Mouse (Mus musculus): ENCODE measurements around the gene Wapl. TPM values are rescaled to one million over a fixed set of nuclear protein-coding genes. Genes with fewer than 3 reads are reported as not detected.

Gene Wapl
- polyA plus RNA-seq, 1 experiment from 2014 or later: 18.1 TPM

DNA sequence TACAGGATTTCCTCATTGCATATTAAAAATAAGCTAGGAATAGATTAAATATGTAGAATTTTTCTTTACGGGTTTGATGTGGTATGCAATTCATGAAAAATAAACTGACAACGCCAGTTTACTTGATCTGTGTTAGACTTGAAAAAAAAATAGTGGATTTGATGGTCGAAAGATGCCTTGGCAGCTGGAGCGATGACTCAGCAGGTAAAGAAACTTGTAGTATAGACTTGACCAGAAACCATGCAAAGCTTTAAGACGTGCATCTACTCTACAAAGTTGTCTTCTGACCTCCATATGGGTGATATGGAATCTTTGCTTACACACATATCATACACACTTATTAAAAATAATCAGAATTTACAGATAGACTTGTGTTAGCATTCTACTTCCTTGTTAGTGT is 61.7 kb downstream of the Wapl start:
- Histone ChIP-seq H3K4me1 (ENCODE audit: control insufficient read depth, insufficient read depth, low read length) (no peaks in the 10 kb centered on the region), H3K4me2 (ENCODE audit: low read depth, low read length) (no peak overlapping the region), H3K9ac (ENCODE audit: low read depth, low read length) (no peak overlapping the region), H3K4me3 (ENCODE audit: low read length) (no peak overlapping the region), H3K27ac (ENCODE audit: low read length) (no peak overlapping the region), H3K36me3 (ENCODE audit: control insufficient read depth, insufficient read depth, low read length) (peaks cover 7% of the 10 kb centered on the region), H3K9me3 (ENCODE audit: control insufficient read depth, low read length) (no peaks in the 10 kb centered on the region), H3K27me3 (replicated peaks; ENCODE audit: control insufficient read depth, insufficient read depth, low read length) (no peaks in the 10 kb centered on the region)
- 93% methylated on average over 5 of the region's 5 CpGs for WGBS
- ATAC-seq: no peak

DNA sequence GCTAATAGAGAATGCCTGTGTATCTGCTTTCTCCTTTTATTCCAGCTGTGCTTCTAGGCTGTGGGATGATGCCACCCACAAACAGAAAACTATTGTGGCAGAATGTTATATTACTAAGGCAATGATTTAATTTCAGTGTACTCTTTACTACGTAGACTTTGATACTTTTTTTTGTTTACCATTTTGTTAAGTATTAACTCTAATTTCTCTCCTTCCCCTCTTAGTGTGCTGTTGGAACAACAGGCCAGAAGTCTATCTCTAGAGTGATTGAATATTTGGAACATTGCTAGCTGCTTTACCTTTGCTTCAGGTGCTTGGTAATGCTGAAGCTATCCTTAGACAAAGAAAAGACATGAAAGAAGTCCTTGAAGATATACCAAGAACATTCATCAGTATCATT is 71.7 kb downstream of the Wapl start:
- Histone ChIP-seq H3K36me3 (ENCODE audit: control insufficient read depth, insufficient read depth, low read length) (peaks cover 9% of the 10 kb centered on the region), H3K9me3 (ENCODE audit: control insufficient read depth, low read length) (no peaks in the 10 kb centered on the region)
- WGBS: 61% methylated on average over 1 of the region's 1 CpGs

DNA sequence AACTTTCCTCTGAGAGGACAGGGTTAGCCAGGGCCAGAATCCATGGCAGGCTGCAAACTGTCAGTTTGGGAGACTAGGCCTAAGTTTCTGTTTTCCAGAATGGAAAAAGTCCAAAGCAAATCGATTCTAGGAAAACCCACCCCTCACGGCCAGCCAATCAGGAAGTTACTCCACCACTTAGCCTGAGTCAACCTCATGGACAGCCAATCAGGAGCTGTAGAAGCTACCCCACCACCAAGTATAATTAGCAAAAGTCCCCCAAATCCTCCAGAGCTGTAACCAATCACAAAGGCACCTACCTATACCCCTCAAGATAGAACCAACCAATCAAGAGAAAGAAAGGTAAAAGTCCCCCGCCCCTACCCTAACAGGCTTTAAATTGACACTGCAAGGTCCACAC is 82.0 kb downstream of the Wapl start:
- no peak overlapping the region for H3K4me3 ChIP-seq (ENCODE audit: low read length)
- no peaks in the 10 kb centered on the region for H3K36me3 ChIP-seq (ENCODE audit: control insufficient read depth, insufficient read depth, low read length)
- no peak for ATAC-seq
- no peaks in the 10 kb centered on the region for H3K9me3 ChIP-seq (ENCODE audit: control insufficient read depth, low read length)
- peaks cover 4% of the 10 kb centered on the region for H3K4me1 ChIP-seq (ENCODE audit: control insufficient read depth, insufficient read depth, low read length)
- WGBS: 88% methylated on average over 3 of the region's 3 CpGs
- no peak overlapping the region for H3K27ac ChIP-seq (ENCODE audit: low read length)
- H3K27me3 ChIP-seq (replicated peaks; ENCODE audit: control insufficient read depth, insufficient read depth, low read length): no peaks in the 10 kb centered on the region
- H3K4me2 ChIP-seq (ENCODE audit: low read depth, low read length): no peak overlapping the region
- H3K9ac ChIP-seq (ENCODE audit: low read depth, low read length): no peak overlapping the region

More for the DNA sequence above, 71.7 kb downstream of the Wapl start:
- no peak overlapping the region for H3K4me3 ChIP-seq (ENCODE audit: low read length)
- no peak for ATAC-seq
- no peak overlapping the region for H3K9ac ChIP-seq (ENCODE audit: low read depth, low read length)
- no peaks in the 10 kb centered on the region for H3K27me3 ChIP-seq (replicated peaks; ENCODE audit: control insufficient read depth, insufficient read depth, low read length)
- H3K27ac ChIP-seq (ENCODE audit: low read length): no peak overlapping the region
- no peaks in the 10 kb centered on the region for H3K4me1 ChIP-seq (ENCODE audit: control insufficient read depth, insufficient read depth, low read length)
- no peak overlapping the region for H3K4me2 ChIP-seq (ENCODE audit: low read depth, low read length)

DNA sequence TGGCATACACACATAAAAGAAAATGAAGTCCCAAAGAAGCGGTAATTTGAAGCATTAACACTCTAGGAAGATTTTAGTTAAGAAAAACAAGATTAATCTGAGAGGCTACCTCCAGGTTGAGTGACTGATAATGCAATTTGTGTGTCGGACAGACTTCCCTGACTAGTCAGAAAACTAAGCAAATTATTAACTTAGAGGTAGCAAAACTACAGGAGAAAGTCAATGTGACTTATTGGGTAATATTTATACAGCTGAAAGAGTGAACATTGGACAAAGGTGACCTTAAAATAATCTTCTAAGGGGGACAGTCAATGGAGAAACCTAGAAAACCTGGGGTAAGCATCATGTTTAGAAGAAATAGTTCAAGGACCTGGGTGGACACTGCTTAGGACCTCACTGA is 86.2 kb downstream of the Wapl start:
- H3K9ac ChIP-seq (ENCODE audit: low read depth, low read length): no peak overlapping the region
- peak; percentile 59 for ATAC-seq
- H3K27me3 ChIP-seq (replicated peaks; ENCODE audit: control insufficient read depth, insufficient read depth, low read length): no peaks in the 10 kb centered on the region
- H3K36me3 ChIP-seq (ENCODE audit: control insufficient read depth, insufficient read depth, low read length): no peaks in the 10 kb centered on the region
- no peak overlapping the region for H3K4me3 ChIP-seq (ENCODE audit: low read length)
- no peaks in the 10 kb centered on the region for H3K9me3 ChIP-seq (ENCODE audit: control insufficient read depth, low read length)
- peaks cover 21% of the 10 kb centered on the region for H3K4me1 ChIP-seq (ENCODE audit: control insufficient read depth, insufficient read depth, low read length)
- H3K27ac ChIP-seq (ENCODE audit: low read length): no peak overlapping the region
- no peak overlapping the region for H3K4me2 ChIP-seq (ENCODE audit: low read depth, low read length)
- WGBS: 55% methylated on average over 2 of the region's 2 CpGs

DNA sequence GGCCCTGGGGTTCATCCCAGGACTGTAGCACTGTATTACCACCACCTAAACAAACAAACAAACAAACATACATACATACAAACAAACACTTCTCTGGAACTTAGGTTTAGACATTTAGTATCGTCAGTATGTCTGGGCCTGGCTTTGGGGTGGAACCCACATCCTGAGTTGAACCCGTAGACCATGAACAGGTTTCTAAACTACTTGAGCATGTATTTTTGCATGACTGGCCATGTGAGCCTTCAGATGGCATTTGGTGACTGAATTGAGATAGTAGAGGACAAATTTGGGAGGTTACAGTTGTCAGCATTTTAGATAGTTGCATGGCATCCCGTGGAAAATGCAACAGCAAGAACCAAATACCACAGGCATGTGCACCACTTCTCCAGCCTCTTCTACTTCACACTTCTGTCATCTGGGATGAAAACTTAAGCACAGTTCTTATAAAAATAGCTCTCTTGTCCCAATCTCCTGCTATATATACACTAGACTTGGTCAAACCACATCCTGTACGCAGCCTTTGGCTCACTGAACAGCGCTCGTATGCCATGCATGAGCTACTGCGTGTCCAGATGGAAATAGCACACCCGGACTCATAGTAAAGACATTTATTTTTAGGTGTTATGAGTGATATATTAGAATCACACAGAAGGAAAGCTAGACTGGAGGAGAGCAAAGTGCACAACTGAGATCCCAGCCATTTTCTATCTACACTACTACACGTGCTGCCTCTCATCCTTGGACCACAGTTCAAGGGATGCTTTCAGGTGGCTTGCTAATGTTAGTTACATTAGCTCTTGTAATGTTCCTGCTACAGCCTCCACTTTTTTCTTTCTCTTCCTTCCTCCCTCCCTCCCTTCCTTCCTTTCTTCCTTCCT is 87.6 kb downstream of the Wapl start:
- Histone ChIP-seq H3K9ac (ENCODE audit: low read depth, low read length) (no peak overlapping the region), H3K36me3 (ENCODE audit: control insufficient read depth, insufficient read depth, low read length) (no peaks in the 10 kb centered on the region), H3K9me3 (ENCODE audit: control insufficient read depth, low read length) (no peaks in the 10 kb centered on the region), H3K4me2 (ENCODE audit: low read depth, low read length) (no peak overlapping the region), H3K4me1 (ENCODE audit: control insufficient read depth, insufficient read depth, low read length) (peaks cover 21% of the 10 kb centered on the region), H3K4me3 (ENCODE audit: low read length) (no peak overlapping the region), H3K27ac (ENCODE audit: low read length) (no peak overlapping the region), H3K27me3 (replicated peaks; ENCODE audit: control insufficient read depth, insufficient read depth, low read length) (no peaks in the 10 kb centered on the region)
- ATAC-seq: no peak
- WGBS: 92% methylated on average over 9 of the region's 9 CpGs

DNA sequence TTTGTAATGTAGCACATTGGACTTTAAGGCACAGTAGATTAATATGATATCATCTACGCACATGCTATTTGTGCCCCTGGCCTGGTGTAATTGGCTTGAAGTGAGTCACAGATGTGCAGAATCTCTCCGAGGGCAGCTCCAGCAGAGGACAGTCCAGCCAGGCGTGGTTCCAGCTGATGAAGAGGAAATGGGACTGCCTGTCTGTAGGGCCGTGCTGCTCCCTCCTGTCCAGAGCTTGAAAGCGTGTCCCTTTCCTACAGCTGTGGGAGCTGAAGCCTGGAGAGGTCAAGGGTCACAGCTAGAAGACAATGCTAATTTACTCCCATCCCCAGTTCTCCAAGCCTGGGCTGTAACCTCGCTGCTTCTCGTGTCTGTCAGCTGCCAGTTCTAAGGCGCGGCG is 89.0 kb downstream of the Wapl start:
- ATAC-seq: peak; percentile 54
- no peaks in the 10 kb centered on the region for H3K9me3 ChIP-seq (ENCODE audit: control insufficient read depth, low read length)
- H3K9ac ChIP-seq (ENCODE audit: low read depth, low read length): no peak overlapping the region
- H3K4me2 ChIP-seq (ENCODE audit: low read depth, low read length): no peak overlapping the region
- no peak overlapping the region for H3K27ac ChIP-seq (ENCODE audit: low read length)
- H3K27me3 ChIP-seq (replicated peaks; ENCODE audit: control insufficient read depth, insufficient read depth, low read length): no peaks in the 10 kb centered on the region
- peaks cover 21% of the 10 kb centered on the region for H3K4me1 ChIP-seq (ENCODE audit: control insufficient read depth, insufficient read depth, low read length)
- H3K4me3 ChIP-seq (ENCODE audit: low read length): no peak overlapping the region
- 45% methylated on average over 10 of the region's 10 CpGs for WGBS
- no peaks in the 10 kb centered on the region for H3K36me3 ChIP-seq (ENCODE audit: control insufficient read depth, insufficient read depth, low read length)

DNA sequence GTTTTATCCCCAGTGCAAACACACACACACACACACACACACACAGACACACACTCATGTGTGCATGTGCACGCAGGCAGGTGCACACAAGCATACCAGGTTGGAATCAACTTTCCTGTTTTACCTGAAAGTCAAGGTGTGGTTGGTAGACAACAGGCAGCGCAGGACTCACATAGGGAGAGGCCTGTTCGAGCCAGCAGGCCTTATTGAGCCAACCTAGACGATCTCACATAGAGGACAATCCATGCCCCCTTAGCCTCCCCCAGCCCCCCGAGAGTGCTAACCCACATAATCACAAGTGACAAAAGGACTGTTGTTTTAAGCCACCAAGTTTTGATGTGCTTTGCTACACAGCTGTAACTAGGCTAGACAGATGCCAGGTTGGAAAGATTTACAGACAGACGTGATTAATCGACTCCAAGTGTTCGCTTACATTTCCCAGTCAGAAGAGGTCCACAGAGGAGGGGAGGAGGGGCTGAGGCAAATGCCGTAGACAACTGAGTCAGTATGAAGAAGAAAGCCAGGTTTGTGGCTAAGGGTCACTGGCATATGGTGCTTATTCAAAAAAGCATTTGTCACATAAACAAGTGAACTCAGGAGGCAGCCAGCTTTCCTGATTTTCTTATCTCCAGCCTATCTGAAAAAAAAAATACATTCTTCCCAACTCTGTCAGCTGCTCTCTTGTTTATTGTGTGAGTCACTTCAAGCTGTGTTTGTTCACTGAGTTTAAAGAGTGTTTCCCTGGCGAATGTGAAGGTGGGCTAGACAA is 90.2 kb downstream of the Wapl start:
- Histone ChIP-seq H3K9me3 (ENCODE audit: control insufficient read depth, low read length) (no peaks in the 10 kb centered on the region), H3K27me3 (replicated peaks; ENCODE audit: control insufficient read depth, insufficient read depth, low read length) (no peaks in the 10 kb centered on the region), H3K4me1 (ENCODE audit: control insufficient read depth, insufficient read depth, low read length) (peaks cover 23% of the 10 kb centered on the region), H3K4me3 (ENCODE audit: low read length) (no peak overlapping the region), H3K27ac (ENCODE audit: low read length) (peak overlapping the region; percentile 51; the same call in 1 of the 2 replicates), H3K4me2 (ENCODE audit: low read depth, low read length) (no peak overlapping the region), H3K36me3 (ENCODE audit: control insufficient read depth, insufficient read depth, low read length) (no peaks in the 10 kb centered on the region), H3K9ac (ENCODE audit: low read depth, low read length) (no peak overlapping the region)
- 33% methylated on average over 10 of the region's 10 CpGs for WGBS
- ATAC-seq: peak; percentile 26; the same call in 1 of the 2 replicates

DNA sequence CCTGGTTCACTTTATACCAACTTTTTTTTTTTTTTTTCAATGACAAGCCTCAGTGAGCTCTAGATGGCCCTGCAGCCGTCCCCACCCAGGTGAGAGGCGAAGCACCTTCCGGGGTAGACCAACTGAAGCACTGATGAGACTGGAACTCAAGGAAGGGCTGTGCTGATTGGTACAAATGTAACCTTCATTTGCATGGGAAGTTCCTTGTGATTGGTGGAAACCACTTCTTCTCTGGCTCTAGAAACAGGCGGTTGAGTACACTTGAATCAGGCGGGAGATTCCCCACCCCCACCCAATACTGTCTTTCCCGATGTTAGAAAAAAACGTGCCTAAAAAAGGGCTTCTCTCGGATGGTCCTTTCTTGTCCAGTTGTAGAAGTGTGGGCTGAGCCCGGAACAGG is 91.2 kb downstream of the Wapl start:
- 83% methylated on average over 9 of the region's 9 CpGs for WGBS
- H3K9me3 ChIP-seq (ENCODE audit: control insufficient read depth, low read length): no peaks in the 10 kb centered on the region
- no peak overlapping the region for H3K4me2 ChIP-seq (ENCODE audit: low read depth, low read length)
- H3K27me3 ChIP-seq (replicated peaks; ENCODE audit: control insufficient read depth, insufficient read depth, low read length): no peaks in the 10 kb centered on the region
- no peak overlapping the region for H3K27ac ChIP-seq (ENCODE audit: low read length)
- H3K4me3 ChIP-seq (ENCODE audit: low read length): no peak overlapping the region
- H3K4me1 ChIP-seq (ENCODE audit: control insufficient read depth, insufficient read depth, low read length): peaks cover 28% of the 10 kb centered on the region
- H3K9ac ChIP-seq (ENCODE audit: low read depth, low read length): no peak overlapping the region
- no peaks in the 10 kb centered on the region for H3K36me3 ChIP-seq (ENCODE audit: control insufficient read depth, insufficient read depth, low read length)
- ATAC-seq: no peak

DNA sequence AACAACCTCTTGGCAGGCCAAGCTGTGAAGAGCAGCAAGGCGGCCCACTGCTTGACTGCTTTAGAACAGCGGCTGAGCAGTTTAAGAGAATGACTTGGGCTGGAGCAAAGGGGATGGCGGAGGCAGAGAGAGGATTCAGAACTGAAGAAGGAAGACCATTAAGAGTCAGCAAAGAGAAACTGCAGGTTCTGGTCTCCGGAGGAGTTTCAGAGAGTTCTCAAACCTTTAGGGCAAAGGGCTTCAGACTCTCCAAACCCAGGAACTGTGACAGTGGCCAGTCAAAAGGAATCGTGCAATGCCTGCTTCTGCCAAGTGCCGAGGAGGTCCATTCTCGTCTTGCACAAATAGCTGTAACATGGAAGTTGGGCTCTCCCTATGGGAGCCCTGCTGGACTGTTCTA is 91.7 kb downstream of the Wapl start:
- no peak overlapping the region for H3K9ac ChIP-seq (ENCODE audit: low read depth, low read length)
- H3K36me3 ChIP-seq (ENCODE audit: control insufficient read depth, insufficient read depth, low read length): no peaks in the 10 kb centered on the region
- 90% methylated on average over 7 of the region's 7 CpGs for WGBS
- no peaks in the 10 kb centered on the region for H3K9me3 ChIP-seq (ENCODE audit: control insufficient read depth, low read length)
- no peak overlapping the region for H3K4me2 ChIP-seq (ENCODE audit: low read depth, low read length)
- no peak overlapping the region for H3K4me3 ChIP-seq (ENCODE audit: low read length)
- peaks cover 28% of the 10 kb centered on the region for H3K4me1 ChIP-seq (ENCODE audit: control insufficient read depth, insufficient read depth, low read length)
- ATAC-seq: no peak
- H3K27me3 ChIP-seq (replicated peaks; ENCODE audit: control insufficient read depth, insufficient read depth, low read length): no peaks in the 10 kb centered on the region
- no peak overlapping the region for H3K27ac ChIP-seq (ENCODE audit: low read length)

Measured in intestine, embryonic 16.5 days (tissue).